Mouse (Mus musculus) MEL (cell line): ENCODE results near the gene Celf2.

Experiments
- CHD2 ChIP-seq: IDR thresholded peaks from 2 replicates; pipeline ENCODE4 v1.6.1; 2011; ENCODE audit warnings: low read length, improper control_type of control experiment
- CTCF ChIP-seq, 3 experiments: IDR thresholded peaks in 2 of 3; conservative IDR thresholded peaks in 1 of 3; 2 replicates each; pipeline ENCODE4 v1.5.1; 2011 to 2012; ENCODE audit warnings: low read length in 3 of 3, low read depth in 2 of 3, mild to moderate bottlenecking in 2 of 3, improper control_type of control experiment in 1 of 3, inconsistent platforms in 1 of 3, mixed read lengths in 1 of 3, moderate library complexity in 1 of 3; ENCODE audit not compliant: control insufficient read depth in 1 of 3, insufficient read depth in 1 of 3, poor library complexity in 1 of 3, severe bottlenecking in 1 of 3
- E2F4 ChIP-seq: IDR thresholded peaks from 2 replicates; pipeline ENCODE4 v1.6.1; 2011; ENCODE audit warnings: low read depth, low read length, improper control_type of control experiment, borderline replicate concordance
- GABPA ChIP-seq: IDR thresholded peaks from 2 replicates; pipeline ENCODE4 v1.6.1; 2012; ENCODE audit warnings: low read depth, mild to moderate bottlenecking, inconsistent platforms, low read length, improper control_type of control experiment, moderate library complexity
- MAX ChIP-seq: IDR thresholded peaks from 2 replicates; pipeline ENCODE4 v1.6.1; 2011; ENCODE audit warnings: low read length, improper control_type of control experiment
- MXI1 ChIP-seq: IDR thresholded peaks from 2 replicates; pipeline ENCODE4 v1.6.1; 2011; ENCODE audit warnings: mild to moderate bottlenecking, low read depth, low read length, improper control_type of control experiment
- POLR2A ChIP-seq, 2 experiments: IDR thresholded peaks; 2 replicates each; pipeline ENCODE4 v1.6.1; 2011 to 2012; ENCODE audit warnings: low read length in 2 of 2, mild to moderate bottlenecking in 2 of 2, control low read depth in 1 of 2, improper control_type of control experiment in 1 of 2, low read depth in 1 of 2, moderate library complexity in 1 of 2; ENCODE audit not compliant: control insufficient read depth in 1 of 2, insufficient read depth in 1 of 2, poor library complexity in 1 of 2
- SIN3A ChIP-seq: IDR thresholded peaks from 2 replicates; pipeline ENCODE4 v1.6.1; 2012; ENCODE audit warnings: low read length, improper control_type of control experiment, inconsistent platforms
- SMC3 ChIP-seq: IDR thresholded peaks from 2 replicates; pipeline ENCODE4 v1.6.1; 2011; ENCODE audit warnings: low read depth, low read length, improper control_type of control experiment
- TAL1 ChIP-seq: IDR thresholded peaks from 2 replicates; pipeline ENCODE4 v1.6.1; 2012; ENCODE audit warnings: mild to moderate bottlenecking, inconsistent platforms, low read length, moderate library complexity, mixed read lengths
- TCF12 ChIP-seq: IDR thresholded peaks from 2 replicates; pipeline ENCODE4 v1.6.1; 2014; ENCODE audit warnings: low read depth, mild to moderate bottlenecking, inconsistent platforms, low read length, improper control_type of control experiment, moderate library complexity
- UBTF ChIP-seq: IDR thresholded peaks from 2 replicates; pipeline ENCODE4 v1.6.1; 2012; ENCODE audit warnings: low read depth, mild to moderate bottlenecking, inconsistent platforms, low read length, improper control_type of control experiment, moderate library complexity, borderline replicate concordance; ENCODE audit not compliant: insufficient read depth

- TF ChIP-seq CHD2 (no peak), CTCF (IDR thresholded peaks at IDR 0.05 in 2 of 3, conservative IDR thresholded peaks at IDR 0.05 in 1 of 3; ENCODE audit: control insufficient read depth in 1 of 3, insufficient read depth in 1 of 3, low read depth in 2 of 3, low read length in 3 of 3, poor library complexity in 1 of 3, severe bottlenecking in 1 of 3) (no peak), TAL1 (no peak), UBTF (no peak), POLR2A (IDR thresholded peaks at IDR 0.05; ENCODE audit: control insufficient read depth in 1 of 2, insufficient read depth in 1 of 2, low read depth in 1 of 2, low read length in 2 of 2, poor library complexity in 1 of 2) (no peak), MXI1 (no peak), SIN3A (no peak), SMC3 (no peak), E2F4 (no peak), TCF12 (no peak), GABPA (no peak), MAX (no peak)
Observed at GRCm38 (mm10) chr2:6726071-6726470, 783.3 kb downstream of the Celf2 start.
